Mouse (Mus musculus) skeletal muscle tissue, postnatal 0 days (tissue): Measurements from ENCODE around the gene Wdr20. TPM values are rescaled to one million over a fixed set of nuclear protein-coding genes. Genes with fewer than 3 reads are reported as not detected.

ENCODE experiments used
- polyA plus RNA-seq: library from polyadenylated mRNA; unstranded; fragments of >200 nt; fragmentation: Nextera tagmentation; extraction: Ambion mirVana; gene quantifications from 2 replicates; pipeline ENCODE4 v1.2.1, GENCODE M21; 2015

The Wdr20 gene
- 7.6 and 10.1 TPM in 2 replicates for polyA plus RNA-seq

GRCm38 (mm10) chr12:110737170-110738157 lies at the start of gene Wdr20:
Wdr20 (plus strand) TSS chr12:110737944.

GRCm38 (mm10) chr12:110702556-110702955 lies 35.2 kb upstream of the Wdr20 start, which contains the start of gene Hsp90aa1:
Hsp90aa1 (minus strand) TSS chr12:110702728.

GRCm38 (mm10) chr12:110840348-110841198 lies 102.8 kb downstream of the Wdr20 start, which contains the start of gene Mok:
Mok (minus strand) TSS chr12:110840939.

DNA sequence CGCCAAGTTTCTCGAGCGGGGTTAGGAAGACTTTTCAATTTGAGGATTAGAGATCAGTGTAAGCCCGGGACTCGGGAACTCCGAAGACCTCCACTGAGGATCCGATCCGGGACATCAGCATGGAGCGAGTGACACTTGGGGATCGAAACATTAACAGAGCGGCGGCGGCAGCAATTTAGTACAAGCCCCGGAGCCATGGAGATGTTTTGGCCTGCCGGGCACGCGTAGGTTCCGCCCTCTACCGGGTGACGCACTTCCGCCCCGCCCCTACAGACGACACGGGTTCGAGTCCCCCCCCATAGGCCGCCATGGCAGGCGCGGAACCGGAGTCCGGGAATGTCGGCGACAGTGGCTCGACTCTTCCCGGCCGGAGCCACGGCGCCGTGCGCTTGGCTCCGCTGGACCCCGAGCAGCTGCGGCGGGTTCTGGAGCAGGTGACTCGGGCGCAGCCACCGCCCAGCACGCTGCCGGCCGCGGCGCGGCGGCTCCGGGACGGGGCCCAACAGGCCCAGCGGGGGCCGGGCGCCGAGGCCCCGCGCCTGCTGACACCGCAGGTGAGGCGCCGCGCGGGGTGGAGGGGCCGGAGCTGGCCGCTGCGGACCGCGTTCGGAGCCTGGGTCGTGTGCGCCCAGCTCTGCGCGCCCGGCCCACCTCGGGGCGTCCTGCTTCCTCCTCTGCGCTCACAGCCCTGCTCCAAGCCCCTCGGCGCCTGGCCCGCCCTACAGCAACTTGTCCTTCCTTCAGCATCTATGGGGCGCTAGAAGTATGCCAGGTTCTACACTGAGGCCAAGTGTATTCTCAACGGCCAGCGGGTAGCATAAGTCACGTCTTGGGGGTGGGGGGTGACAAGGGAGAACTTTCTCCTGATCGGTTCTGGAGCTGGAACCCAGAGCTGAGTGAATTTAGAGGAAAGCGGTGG lies 112.5 kb downstream of the Wdr20 start, which contains the start of gene Zfp839:
Gene Zfp839 (plus strand): TSS at position 244 of the 919 bp plus-strand sequence.

Other genes starting within 250 kb of the Wdr20 start
- 22.0 and 23.9 TPM in 2 replicates for gene Dync1h1, start 136.5 kb upstream of the Wdr20 start, polyA plus RNA-seq
- gene 1700001K19Rik, start 55.3 kb upstream of the Wdr20 start, polyA plus RNA-seq: not detected in 2 replicates
- 179 TPM in 2 replicates for gene Hsp90aa1, start 35.2 kb upstream of the Wdr20 start, polyA plus RNA-seq
- 0.60 and 0.79 TPM in 2 replicates for gene Mok, start 103.0 kb downstream of the Wdr20 start, polyA plus RNA-seq
- gene Zfp839, start 112.3 kb downstream of the Wdr20 start, polyA plus RNA-seq: 2.7 and 3.8 TPM in 2 replicates
- gene Cinp, start 151.2 kb downstream of the Wdr20 start, polyA plus RNA-seq: 40.9 and 41.2 TPM in 2 replicates
- 1.0 TPM in 2 replicates for gene Tecpr2, start 151.3 kb downstream of the Wdr20 start, polyA plus RNA-seq
- gene Ankrd9, start 241.1 kb downstream of the Wdr20 start, polyA plus RNA-seq: 50.2 and 59.2 TPM in 2 replicates